Mouse (Mus musculus): ENCODE data around the gene Spata16.

The Spata16 gene

GRCm38 (mm10) chr3:26972105-26972504 is 334.7 kb downstream of the Spata16 start:
- DNase-seq (ENCODE audit: low spot score in 2 of 2): peak in 1 of 2 experiments; percentile 32

- no peak for DNase-seq (ENCODE audit: low spot score in 2 of 2)
Observed at GRCm38 (mm10) chr3:26979603-26980002, 342.2 kb downstream of the Spata16 start.

- no peak for DNase-seq (ENCODE audit: low spot score in 2 of 2)
Observed at GRCm38 (mm10) chr3:26980371-26980770, 343.0 kb downstream of the Spata16 start.

- no peak for DNase-seq (ENCODE audit: low spot score in 2 of 2)
Observed at GRCm38 (mm10) chr3:26981979-26982623, 344.7 kb downstream of the Spata16 start.

DNA sequence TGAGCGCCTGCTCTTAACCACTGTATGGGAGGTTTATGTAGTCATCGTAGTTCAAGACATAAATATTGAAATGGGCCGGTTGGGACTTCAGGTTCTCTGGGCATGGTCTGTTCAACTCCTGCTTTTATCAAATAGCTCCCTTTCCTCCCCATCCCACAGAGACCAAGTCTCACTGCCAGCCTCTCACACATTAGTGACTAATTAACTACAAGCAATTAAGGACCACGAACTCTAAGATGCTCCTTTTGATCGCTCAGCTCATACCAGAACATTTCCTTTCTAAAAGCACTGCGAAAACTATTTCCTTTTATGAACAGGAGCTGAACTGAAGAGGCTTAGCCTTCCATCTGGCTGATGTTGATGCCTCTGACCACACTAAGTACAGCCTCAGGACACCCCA is 346.3 kb downstream of the Spata16 start:
- no peak for DNase-seq (ENCODE audit: low spot score in 2 of 2)

DNA sequence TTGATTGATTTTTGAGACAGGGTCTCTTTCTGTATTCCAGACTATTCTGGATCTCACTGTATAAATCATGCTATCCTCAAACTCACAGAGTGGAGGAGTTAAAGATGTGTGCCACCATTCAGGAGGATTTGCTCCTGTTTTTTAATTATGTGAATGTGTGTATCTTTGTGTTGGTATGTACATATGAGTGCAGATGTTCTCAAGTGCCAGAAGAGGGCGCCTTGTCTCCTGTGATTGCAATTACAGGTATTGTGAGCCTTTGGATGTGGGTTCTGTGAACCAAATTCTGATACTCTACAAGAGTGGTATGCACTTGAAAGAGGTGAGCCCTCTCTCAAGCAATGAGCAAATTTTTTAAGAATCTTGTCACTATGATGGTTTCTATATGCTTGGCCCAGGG is 369.4 kb downstream of the Spata16 start:
- no peak for DNase-seq (ENCODE audit: low spot score in 2 of 2)

DNA sequence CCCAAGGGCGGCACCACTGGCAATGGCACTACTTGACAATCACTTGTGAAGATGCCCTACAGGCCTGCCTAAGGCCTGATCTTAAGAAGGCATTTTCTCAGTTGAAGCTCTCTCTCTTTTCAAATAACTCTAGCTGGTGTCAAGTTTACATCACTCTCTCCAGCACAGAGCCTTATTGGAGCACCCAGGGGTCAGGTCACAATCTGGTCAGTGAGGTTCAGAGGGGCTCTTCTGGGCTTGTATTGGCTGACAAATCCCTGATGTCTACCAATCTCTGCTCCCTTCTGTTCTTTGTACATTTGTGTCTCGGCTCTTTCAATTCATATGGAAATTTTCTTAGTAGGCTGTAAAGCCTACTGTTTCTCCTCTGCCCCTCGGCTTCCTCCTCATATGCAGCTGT is 390.5 kb downstream of the Spata16 start:
- no peak for DNase-seq (ENCODE audit: low spot score in 2 of 2)

GRCm38 (mm10) chr3:27028526-27028925 is 391.1 kb downstream of the Spata16 start:
- DNase-seq (ENCODE audit: low spot score in 2 of 2): no peak

GRCm38 (mm10) chr3:27030067-27030857 is 392.8 kb downstream of the Spata16 start:
- DNase-seq (ENCODE audit: low spot score in 2 of 2): no peak

Data from right cerebral cortex, postnatal 10 days (tissue).